Mouse (Mus musculus) left cerebral cortex, adult 9 months (tissue): ENCODE results near the gene Cabcoco1.

ENCODE experiments used
- DNase-seq, 2 experiments: peaks; one replicate each; pipeline ENCODE4 v3.0.0; 2022; ENCODE audit warnings: low spot score in 2 of 2

Cabcoco1 gene

DNA sequence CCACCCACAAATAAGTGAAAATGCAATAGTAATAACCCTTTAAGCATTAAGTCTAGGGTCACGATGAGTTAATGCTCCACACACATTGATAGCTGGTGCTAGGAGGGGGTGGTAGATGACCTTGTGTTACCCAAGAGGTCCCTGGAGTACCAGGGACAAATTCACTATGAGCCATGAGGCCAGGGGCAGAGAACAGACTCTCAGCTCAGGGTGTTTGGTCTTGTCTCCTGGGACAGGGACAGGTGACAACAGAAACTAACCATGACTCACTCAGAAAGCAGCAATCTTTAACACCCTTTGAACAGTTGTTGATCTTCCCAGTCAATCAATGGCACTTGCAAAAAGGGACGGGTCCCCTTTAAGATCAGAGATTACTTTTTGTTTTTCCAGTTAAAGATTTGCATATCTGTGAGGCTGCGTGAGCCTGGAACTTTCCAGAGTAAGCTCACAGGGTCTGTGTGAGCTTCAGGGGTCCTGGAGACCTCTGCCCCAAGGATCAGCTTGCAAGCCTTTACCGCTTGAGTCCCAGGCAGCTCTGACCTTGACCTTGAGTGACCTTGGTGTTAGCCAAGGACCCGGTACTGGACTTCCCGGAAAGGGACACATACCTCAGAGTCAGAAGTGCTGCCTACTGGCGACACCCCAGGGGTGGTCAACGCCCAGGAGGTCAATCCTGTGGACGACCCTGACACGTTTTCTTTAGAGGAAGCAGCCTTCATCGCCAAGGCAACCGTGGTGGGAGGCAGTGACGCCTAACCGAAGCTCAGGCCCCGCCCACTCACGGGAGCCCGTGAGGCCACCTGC is at the start of gene Cabcoco1:
Gene Cabcoco1 (minus strand): TSS at position 758 of the 804 bp plus-strand sequence.
- DNase-seq, result peak; percentile 38 to 74

- DNase-seq, result no peak
Observed at GRCm38 (mm10) chr10:68589530-68590252, 48.0 kb upstream of the Cabcoco1 start.

DNA sequence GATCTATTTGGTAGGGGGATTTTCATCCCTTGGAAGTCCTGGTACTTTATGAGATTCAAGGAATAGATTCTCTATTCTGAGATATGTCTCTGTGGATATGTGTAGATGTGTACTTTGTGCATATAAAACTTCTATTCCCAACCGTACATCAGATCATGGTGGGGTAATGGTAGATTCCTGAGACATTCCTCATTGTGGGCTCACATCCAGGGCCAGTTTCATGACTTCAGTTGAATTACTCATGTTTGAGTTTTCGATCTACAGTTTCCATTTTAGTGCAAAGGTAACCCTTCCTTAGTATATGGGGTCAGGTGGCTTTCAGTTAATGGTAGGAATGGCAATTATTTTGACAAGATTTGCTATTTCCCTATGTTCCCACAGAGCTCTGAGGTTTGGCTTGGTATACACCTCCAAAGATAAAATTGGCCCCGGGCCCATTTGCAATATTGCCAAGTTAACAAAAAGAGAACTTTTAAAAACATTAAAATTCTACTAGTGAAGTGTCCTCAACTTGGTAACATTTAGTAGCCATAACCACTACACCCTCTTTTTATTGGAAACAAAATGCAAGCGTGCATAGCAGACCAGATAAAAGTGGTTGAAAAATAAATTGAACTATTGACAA is 45.8 kb upstream of the Cabcoco1 start:
- no peak for DNase-seq

- no peak for DNase-seq
Observed at GRCm38 (mm10) chr10:68577321-68577720, 35.6 kb upstream of the Cabcoco1 start.

GRCm38 (mm10) chr10:68568172-68568571 is 26.5 kb upstream of the Cabcoco1 start:
- DNase-seq, result no peak

- peak in 1 of 2 experiments; percentile 47 for DNase-seq
Observed at GRCm38 (mm10) chr10:68562344-68562743, 20.6 kb upstream of the Cabcoco1 start.

DNA sequence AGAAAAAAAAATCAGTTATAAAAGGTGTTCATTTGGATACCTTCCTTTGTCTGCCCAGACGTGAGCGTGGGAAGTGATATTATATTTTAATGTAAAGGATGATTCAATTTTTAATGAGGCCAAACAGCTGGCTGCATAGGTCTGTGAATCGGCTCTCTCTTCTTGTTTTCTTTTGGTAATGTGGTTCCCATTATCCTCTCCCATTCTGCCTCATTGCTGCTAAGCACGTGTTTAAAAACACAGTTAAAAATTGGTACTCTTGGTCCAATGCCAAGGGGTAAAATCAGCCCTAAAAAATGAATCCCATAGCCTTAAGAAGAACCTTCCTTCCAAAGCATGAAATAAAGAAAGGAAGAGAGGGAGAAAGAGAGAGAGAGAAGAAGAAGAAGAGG is 17.1 kb upstream of the Cabcoco1 start:
- DNase-seq, result no peak

GRCm38 (mm10) chr10:68558105-68558827 is 16.6 kb upstream of the Cabcoco1 start:
- DNase-seq, result peak; percentile 46 to 86

DNA sequence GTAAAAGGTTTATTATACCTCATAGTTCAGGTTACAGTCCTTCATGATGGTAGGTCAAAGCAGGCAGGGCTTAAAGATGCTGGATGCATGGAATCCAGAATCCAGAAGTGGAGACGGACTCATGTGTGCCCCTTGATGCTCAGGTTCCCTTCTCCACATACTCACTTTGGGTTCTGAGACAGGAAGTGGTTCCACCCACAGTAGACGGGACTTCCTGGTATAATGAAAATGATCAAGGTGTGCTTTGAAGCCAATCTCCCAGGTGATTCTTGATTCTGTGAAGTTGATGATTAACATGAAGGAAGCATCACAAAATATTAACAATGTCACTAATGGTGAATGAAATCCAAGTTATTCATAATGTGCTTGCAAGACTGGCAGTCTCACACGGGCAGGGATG is 12.0 kb upstream of the Cabcoco1 start:
- no peak for DNase-seq

DNA sequence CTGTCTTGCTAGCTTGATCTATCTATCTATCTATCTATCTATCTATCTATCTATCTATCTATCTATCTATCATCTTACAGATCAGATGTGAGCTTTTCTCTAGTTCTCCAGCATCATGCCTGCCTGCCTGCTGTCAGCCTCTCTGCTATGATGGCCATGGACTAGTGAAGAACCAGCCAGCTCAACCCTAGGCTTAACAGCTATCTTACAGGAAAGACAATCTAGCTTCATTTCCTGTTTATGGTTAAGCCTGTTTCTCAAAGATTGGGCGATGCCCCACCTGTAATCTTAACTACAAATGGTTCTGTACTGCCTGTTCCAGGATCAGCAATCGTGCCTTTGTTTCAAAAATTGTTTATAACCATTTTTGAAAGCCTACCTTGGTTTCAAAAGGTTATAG is 10.9 kb upstream of the Cabcoco1 start:
- DNase-seq, result no peak

DNA sequence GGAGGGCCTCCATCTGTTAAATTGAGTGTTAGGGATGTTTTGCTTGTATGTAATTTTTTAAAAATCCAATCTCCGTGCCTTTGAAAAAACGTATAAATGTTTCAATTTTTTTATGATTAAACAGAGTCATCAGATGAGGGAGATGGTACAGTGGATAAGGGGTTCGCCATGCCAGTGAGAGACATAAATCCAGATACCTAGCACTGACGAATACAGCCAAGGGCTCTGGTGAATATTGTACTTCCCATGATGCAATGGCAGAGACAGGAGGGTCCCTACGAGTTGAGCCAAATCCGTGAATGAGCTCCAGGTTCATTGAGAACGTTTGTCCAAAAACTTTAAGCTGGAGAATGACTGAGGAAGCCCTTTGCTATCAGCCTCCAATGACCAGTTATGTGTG is 9.6 kb upstream of the Cabcoco1 start:
- no peak for DNase-seq

GRCm38 (mm10) chr10:68550668-68551267 is 9.1 kb upstream of the Cabcoco1 start:
- no peak for DNase-seq

DNA sequence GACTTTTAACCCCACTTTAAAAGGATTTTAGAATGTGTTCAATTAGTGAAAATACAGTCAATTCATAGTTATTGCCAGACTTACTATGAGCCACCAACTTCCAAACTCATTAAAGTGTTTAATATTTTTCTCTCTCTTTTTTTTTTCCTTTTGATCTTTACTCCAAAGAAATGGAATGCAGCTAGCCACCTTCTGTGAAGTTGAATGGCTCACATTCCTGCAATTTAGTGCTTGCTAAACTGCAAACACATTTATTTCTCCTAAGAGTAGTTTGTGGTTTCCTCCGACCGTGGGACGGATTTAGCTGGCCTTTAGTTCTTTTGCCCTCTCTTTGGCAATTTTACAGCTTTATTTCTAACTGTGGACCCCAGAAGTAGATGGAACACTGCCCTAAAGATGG is 1.4 kb upstream of the Cabcoco1 start:
- no peak for DNase-seq

- DNase-seq, result no peak
Observed at GRCm38 (mm10) chr10:68541943-68542420, 286 bp upstream of the Cabcoco1 start.

GRCm38 (mm10) chr10:68540612-68541011 is 1.1 kb downstream of the Cabcoco1 start:
- DNase-seq, result peak in 1 of 2 experiments; percentile 11

- DNase-seq, result no peak
Observed at GRCm38 (mm10) chr10:68537261-68537950, 4.3 kb downstream of the Cabcoco1 start.

DNA sequence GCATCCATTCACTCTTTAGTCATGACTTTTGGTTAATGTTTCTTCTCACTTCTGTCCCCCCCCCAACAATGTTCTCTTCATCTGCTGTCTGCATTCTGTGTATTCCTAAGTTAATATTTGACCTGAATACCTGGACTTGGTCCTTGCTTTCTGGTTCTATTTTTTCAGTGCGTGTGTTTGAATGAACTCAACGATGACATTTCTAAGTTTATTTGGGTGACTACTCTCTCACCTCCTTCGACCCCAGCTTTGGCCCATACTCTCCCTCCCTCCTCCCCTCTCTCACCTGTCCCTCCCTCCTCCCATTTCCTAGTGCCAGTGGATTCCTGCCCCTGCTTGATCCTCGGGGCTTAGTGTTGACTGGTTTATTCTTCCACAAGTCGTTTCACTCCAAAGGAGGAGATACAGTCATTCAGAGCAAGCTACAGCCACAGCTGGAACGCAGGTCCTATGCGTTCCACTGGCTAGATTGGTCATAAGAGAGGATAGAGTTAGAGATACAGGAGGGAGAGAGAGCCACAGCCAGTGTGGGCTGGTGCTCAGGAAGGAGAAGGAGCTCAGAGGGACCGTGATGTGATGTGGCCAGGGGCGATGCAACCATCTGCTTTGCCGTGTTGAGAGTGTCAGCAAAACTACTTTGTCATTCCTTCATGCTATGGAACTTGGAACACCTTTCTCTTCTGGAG is 12.2 kb downstream of the Cabcoco1 start:
- no peak for DNase-seq

- no peak for DNase-seq
Observed at GRCm38 (mm10) chr10:68528958-68529357, 12.7 kb downstream of the Cabcoco1 start.

DNA sequence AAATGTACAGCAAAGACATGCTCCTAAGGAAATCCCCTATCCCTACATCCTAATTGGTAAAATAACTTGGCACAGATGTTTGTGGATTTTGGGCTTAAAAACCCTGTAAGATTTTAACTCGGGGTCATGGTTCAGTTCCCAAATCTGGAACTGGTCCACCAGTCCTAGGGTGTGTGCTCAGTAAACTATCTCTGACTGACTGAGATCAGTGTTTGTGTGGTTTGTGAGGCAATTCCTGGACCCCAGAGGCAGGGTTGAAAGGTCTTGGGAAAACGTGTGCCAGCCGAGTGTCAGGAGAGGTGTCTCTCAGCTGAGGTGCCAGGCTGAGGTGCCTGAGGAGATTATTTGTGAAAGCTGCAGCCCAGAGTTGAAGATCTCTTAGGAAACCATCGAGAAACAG is 19.6 kb downstream of the Cabcoco1 start:
- DNase-seq, result no peak

DNA sequence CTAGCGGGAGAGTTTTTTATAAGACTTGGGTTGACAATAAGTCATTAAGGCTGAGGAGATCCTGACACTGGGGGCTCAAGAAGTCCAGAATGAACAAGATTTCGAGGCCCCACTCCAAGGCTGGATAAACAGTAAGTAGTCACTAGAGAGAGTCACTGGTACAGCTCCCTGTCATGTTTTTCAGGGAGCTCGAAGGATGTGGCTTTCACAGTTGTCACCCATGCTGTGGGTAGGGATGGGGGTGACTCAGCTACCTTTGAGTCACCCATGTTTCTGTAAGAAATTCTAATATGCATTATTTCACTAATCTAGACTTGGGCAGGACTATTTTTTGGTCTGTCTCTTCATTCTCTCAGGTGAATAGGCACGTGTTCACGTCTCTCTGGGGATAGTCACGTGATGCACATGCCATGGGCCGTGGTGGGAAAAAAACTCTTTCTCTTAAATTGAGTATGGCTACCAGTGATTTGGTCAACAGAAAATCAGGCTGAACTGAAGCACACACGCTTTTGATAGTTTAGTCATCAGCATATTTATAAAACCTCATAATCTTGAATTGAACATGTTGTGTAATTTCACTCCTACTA is 29.2 kb downstream of the Cabcoco1 start:
- DNase-seq, result peak in 1 of 2 experiments; percentile 17
